Mouse (Mus musculus) gastrocnemius, postnatal 36 days (tissue): ENCODE measurements around the gene Mrpl12. TPM values are rescaled to one million over a fixed set of nuclear protein-coding genes. Genes with fewer than 3 reads are reported as not detected.
"Not testable (repeated sequence)": the region's sequence is repeated elsewhere in the genome, so short reads cannot be mapped to it uniquely, and the experiment has no call there.

Source experiments
- DNase-seq, 2 experiments: peaks; one replicate each; pipeline ENCODE4 v3.0.0; 2022
- intact Hi-C: fragments of 180-260 bp; cut with DNase I; formaldehyde crosslinking; loops from one replicate; pipeline ENCODE4 v1.15.1; 2025
- total RNA-seq, 2 experiments: library from RNA; stranded (reverse); gene quantifications; 2 replicates each; pipeline ENCODE4 v1.2.3; 2021

Mrpl12 gene
- total RNA-seq, 2 experiments from 2014 or later = 142 to 144 TPM

DNA sequence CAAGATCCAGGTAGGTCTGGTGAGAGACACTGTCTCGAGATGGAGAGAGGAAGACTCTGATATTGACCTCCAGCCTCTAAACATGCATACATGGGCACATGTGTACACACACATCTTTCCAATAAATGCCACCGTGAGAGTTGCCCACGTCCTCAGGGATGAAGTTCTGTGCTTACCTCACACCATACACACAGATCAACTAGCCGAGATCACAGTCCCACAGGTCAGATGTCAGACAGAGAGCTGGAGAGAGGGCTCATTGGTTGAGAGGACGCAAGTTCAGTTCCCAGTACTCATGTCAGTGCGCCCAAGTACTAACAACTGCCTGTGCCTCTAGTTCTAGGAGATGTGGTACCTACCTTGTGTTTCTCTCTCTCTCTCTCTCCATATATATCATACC is 16.6 kb downstream of the Mrpl12 start:
- intact Hi-C loops = no loop called here
- no peak for DNase-seq

DNA sequence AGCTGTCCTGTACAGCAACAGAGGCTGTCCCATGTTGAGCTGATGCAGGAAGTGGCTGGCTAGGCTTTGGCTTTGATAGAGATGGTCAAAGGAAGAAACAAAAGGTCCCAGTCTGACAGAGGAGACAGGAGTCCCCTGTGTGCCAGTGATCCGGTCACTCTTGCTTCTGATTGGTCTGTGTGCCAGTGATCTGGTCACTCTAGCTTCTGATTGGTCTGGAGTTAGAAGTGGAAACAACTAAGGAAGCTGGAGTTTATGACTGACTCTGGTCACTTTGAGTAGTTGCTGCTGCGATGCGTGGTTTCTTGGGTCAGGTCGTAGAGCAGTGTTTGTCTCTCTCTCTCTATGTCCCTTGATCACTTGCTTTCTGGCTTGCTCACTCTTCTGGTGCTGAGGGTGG is 17.3 kb downstream of the Mrpl12 start:
- intact Hi-C loops = no loop called here
- DNase-seq = no peak

DNA sequence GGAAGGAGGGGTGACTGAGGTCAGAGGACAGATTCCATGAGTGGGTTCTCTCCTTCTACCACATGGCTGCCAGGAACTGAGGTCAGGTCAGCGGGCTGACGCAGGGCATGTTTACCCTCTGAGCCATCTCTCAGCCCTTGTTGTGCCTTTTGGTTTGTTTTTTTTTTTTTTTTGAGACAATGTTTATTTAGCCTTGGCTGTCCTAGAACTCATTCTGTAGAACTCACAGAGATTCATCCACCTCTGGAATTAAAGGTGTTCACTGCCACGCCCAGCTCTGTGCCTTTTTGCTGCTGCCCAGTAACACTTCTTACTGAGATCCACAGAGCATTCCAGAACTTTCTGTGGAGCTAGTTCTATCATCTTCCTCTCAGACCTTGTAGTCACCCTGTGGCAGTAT is 21.2 kb downstream of the Mrpl12 start:
- no peak for DNase-seq
- intact Hi-C loops = no loop called here

DNA sequence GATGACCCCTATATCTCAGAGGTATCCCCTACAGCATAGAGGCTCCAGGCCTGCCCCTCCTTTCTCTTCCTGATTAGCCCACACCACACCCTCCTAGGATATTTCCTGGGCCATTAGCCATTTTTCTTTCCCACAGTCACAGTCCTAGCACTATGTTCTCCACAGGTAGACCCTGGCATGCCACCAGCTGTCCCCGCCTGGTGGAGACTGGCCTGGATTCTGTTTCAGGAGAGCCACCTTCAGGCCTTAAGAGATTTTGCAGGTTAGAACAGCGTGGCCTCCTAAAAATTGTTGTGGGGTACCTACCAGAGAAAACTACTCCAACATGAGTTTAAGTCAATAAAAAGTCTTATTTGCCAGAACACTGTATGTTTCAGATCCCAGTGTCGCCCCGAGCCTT is 22.5 kb downstream of the Mrpl12 start:
- intact Hi-C loops = no loop called here
- DNase-seq = no peak

DNA sequence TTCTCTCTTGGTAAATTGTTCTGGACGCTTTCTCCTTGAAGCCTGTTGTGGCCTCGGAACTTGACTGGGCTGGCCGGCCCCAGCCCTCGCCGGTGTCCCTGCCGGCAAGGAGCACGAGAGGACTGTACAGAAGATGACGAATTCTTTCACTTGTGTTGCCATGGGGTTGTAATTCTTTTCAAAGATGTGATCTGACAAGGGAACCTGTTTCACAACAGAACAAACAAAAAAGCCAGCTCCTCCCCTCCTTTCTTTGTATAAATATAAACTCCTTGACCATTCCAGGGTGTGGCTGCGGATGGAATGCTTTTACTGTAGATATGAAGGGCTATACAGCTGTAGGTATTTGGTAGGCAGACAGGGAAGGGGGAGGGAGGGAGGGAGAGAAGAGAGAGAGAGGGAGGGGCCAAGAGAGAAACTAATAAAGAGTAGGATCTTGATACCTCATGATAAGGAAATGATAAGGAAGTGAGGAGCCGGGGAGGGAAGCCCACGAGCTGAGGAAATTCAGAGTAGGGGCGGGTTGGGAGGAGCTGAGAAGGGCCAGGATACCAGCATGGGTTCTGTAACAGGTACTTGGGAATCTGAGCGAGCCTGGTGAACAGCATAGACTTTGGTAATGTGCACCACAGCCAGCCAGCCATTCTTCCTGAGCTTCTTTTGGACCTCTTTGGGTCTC is 23.3 kb downstream of the Mrpl12 start:
- intact Hi-C loops = no loop called here
- no peak for DNase-seq

DNA sequence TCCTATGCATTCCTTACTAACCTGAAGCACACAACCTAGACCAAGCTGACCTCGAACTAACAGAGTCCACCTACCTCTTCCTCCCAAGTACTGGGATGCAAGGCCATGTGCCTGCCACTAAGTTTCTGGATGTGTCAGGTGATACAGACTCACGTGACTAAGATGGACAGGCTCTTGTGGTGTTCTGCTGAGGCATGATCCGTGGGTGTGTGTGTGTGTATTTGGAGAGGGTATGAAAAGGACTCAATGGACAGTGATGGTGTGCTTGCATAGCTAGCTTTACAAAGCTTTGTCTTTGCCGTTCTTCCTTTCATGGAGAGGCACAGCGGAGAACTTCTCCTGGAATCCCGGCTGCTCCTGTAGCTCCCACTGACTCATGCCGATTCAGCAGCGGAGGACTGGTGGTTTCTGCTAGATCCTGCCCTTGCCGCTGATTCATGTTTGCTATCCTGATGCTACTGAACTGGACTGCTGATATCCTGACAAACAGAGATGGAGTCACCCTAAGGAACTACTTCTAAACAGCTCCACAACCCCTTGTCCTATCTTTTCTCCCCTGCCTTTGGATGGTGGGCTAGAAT is 24.0 kb downstream of the Mrpl12 start:
- no peak for DNase-seq
- intact Hi-C loops = no loop called here

DNA sequence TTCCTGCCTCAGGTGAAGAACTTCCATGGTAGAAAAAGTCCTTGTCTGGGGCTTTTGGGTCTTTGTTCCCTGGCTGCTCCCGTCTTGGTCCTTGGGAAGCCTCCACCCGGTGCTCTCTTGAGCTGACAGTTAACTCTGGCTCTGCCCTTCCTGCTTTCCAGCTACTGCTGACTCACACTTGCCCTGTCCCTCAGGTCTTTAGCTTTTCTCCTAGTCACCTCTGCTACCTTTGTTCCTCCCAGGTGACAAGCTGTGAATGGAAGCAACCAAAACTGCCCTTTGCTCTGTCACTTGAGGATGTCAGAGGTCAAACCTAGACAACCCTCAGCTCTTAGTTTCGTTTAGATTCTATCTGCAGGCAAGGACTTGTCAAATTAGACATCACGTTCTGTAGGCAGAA is 25.5 kb downstream of the Mrpl12 start:
- intact Hi-C loops = loop anchor here (5.0 kb wide), 1 partner anchor 182 kb away; no protein-coding TSS in a partner anchor
- no peak for DNase-seq

DNA sequence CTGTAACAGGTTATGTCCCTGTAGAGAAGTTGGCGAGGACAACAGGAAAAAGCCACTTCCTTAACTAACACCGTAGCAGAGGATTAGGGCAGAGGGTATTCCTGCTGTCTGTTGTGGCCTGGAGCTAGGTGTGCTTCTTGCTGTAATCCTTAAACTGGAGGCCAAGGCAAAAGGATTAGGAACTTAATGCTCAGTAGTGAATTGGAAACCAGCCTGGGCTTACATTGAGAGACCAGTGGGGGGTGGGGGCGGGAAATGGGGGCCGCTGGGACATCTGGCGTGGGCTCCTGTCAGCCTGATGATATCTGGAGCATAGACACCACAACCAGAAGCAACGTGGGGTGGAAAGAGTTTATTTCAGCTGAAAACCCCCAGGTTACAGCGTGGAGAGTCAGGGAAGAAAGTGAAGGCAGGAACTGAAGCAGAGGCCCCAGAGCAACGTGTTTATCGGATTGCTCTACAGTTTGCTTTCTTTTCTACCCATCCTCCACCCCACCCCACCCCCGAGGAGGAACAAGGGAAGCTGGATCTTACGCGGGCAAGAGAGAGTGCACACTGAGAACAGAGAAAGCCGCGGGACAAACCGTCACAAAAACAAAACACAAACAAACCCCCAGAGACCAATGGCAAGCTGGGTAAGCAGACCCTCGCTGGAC is 26.1 kb downstream of the Mrpl12 start:
- intact Hi-C loops = loop anchor here (5.0 kb wide), 1 partner anchor 182 kb away; no protein-coding TSS in a partner anchor
- DNase-seq = no peak

DNA sequence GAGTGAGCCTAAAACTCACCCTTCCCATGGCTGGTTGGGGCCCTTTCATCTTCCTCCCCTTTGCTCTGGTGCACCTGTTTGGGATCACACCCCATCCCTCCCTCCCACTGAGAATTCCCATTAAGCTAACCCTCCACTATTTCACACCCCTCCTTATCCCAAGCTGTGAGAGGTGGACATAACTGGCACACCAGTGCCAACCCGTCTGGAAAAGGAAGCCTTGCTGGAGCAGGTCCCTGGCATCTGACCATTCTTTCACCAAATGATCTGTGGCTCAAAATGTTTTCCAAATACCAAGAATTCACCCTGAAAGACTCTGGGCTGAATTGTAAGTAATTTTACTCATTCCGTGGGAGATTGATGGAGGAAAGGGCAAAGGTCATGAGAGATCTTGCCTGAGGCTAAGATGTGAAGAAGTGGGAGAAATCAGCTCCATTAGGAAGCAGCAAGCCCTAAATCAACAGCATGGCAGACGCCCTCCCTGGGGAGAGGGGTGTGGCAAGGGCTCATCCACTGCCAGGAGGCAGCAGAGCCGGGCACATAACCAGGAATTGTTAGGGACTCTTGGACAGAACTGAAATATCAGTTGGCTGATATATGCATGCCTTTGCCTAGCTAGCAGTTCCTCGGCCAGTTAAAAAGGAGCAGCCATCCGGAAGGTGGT is 28.5 kb downstream of the Mrpl12 start:
- no peak for DNase-seq
- intact Hi-C loops = loop anchor here (5.0 kb wide), 1 partner anchor 179 kb away; no protein-coding TSS in a partner anchor

DNA sequence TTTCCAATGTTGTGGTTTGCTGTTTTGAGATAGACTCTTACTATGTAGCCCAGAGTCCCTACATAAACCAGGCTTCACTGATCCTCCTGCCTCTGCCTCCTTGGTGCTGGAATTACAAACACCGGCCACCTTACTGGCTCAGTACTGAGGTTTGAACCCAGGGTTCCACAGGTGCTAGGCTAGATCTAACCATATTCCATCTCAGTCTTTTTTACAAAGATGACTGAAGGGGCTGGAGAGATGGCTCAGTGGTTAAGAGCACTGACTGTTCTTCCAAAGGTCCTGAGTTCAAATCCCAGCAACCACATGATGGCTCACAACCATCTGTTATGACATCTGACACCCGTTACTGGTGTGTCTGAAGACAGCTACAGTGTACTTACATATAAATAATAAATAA is 29.8 kb downstream of the Mrpl12 start:
- intact Hi-C loops = loop anchor here (5.0 kb wide), 1 partner anchor 178 kb away; no protein-coding TSS in a partner anchor
- not testable (repeated sequence) for DNase-seq

DNA sequence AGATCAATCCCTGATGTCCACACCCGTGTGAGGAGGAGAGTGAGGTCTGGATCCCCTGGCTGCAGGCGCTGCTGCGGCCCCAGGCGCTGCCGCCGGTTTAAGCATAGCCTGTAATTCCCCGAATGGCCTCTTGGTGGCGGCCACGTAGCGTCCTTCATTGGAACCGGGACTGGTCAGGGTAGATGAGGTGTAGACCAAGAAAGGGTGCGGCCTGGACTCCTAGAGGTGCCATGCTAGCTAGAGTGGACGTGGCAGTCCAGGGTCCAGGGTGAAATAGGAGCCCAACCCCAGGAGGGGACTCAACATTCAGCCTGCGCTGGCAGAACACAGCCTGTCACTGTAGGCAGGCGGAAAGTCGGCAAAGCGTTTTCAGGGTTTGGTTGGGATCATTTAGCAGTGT is 31.2 kb downstream of the Mrpl12 start:
- intact Hi-C loops = loop anchor here (1.0 to 2.0 kb wide), 3 partner anchors 21 to 97 kb away; no protein-coding TSS in a partner anchor
- peak; percentile 88 to 91 for DNase-seq

DNA sequence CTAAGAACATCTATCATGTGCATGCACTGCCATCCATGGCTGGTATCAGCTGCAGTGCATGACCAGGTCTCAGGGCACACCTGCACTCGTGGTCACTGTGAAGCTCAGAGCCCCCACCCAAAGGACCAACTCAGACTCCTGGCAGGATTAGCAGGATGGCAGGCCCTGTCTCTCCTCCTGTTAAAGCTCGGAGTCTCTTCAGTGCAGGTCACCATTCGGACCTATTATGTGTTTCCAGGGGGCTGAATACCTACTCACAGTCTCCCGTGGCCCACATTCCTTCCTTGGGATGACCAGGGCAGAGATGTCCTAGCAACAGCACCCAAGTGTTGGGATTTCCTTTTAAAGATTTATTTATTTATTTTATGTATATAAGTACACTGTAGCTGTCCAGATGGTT is 32.7 kb downstream of the Mrpl12 start:
- no peak for DNase-seq
- intact Hi-C loops = loop anchor here (2.0 kb wide), 1 partner anchor 20 kb away; no protein-coding TSS in a partner anchor

DNA sequence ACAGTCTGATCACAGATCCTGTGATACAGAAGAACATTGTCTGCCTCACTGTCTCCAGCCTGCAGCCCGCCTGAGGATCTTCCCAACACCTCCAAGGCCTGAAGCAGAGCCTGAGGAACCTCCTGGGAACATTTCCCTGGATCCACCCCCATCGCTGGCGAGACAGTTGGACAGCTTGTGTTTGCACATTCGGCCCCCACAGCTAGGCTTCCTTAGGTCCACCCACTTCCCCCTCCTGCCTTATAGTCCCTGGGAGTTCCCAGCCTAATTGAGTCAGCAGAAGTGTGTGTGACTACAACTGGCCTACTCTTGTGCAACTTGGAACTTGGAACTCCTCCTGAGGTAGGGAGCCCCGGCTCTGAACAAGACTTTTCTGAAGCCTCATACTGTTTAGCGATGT is 33.6 kb downstream of the Mrpl12 start:
- intact Hi-C loops = no loop called here
- DNase-seq = peak; percentile 63

DNA sequence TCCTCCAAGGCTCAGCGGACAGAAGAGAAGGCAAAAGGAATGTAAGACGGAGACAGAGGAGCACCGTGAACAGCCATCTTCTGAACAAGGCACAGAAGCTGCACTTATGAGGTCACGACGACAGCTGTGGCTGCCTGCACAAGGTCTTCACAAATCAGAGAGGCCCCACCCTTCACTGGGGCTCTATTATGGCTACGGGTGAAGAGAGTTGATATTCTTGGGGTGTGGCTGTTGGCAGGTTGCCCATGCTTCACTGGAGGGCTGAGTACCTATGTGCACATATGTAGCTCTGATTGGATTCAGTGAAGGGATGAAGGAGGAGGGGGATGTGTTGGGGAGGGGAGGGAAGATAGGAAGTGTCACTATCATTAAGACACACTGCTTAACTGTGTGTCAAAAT is 34.1 kb downstream of the Mrpl12 start:
- intact Hi-C loops = no loop called here

DNA sequence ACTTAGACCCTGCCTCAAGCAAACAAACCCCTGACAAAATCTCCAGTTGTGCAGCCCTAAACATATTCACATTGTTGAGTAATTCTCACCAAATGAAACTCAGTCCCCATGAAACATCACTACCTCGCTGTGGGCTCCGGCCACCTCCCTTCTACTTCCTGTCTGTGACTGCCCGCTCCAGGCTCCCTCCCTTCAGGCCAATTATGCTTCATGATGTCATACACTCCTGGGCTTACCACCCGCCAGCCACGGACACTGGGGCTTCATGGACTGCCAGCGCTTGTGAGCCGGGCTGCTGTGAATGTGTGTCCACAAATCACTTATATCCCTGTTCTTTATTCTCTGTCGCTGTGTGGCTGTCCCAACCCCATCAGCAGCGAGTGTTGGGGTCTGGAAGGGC is 35.3 kb downstream of the Mrpl12 start:
- peak; percentile 50 to 60 for DNase-seq
- intact Hi-C loops = loop anchor here (2.0 to 5.0 kb wide), 2 partner anchors 29 to 193 kb away; partner anchors contain the start of genes Cenpx, Lrrc45 and Mcrip1

More for the DNA sequence above, 34.1 kb downstream of the Mrpl12 start:
- DNase-seq = no peak

DNA sequence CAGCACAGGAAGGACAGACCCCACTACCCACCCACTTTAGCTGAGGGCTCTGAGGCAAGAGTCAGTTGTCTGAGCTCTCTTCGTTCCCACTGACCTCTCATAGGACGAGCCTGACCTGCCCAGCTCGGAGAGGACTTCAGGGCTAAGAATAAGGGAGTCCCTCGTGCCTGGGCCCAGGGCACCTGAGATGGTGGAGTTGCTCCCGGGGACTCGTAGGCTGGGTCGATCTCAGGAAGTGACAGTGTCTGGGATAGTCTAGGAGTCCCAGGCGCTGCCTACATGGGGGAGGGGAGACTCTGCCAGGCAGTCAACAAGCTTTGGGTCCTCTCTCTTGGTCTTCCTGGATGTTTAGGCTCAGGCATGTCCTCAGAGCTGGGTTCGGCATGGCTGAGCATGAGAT is 36.1 kb downstream of the Mrpl12 start:
- intact Hi-C loops = loop anchor here (2.0 to 5.0 kb wide), 2 partner anchors 28 to 192 kb away; partner anchors contain the start of genes Cenpx, Lrrc45 and Mcrip1
- DNase-seq = no peak

DNA sequence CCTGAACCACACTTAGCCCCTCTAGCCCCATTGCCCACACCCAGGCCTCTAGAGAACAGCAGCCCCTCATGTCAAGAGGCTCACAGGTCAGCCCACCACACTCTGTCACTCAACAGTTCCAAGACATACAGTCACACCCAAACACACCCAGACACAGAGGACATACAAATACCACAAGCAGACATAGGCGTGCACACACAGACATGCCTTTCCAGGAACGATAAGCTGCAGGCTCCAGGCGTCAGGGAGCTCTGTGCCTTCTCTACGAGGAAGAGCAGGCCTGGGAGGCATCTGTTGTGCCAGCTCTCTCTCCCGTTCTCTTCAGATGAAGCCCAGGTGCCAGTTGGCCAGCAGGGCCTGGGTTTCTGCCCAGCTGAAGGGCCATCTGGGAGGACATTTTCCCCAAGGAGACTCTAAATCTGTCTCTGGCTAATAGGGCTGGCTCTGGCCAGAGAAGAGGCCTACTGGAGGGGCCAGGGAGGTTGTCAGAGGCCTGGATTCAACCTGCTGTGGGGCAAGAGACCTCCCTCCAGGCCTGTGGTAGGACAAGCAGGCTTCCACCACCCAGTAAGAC is 36.6 kb downstream of the Mrpl12 start:
- intact Hi-C loops = loop anchor here (2.0 to 5.0 kb wide), 2 partner anchors 28 to 191 kb away; partner anchors contain the start of genes Cenpx, Lrrc45 and Mcrip1
- DNase-seq = peak; percentile 58 to 71

DNA sequence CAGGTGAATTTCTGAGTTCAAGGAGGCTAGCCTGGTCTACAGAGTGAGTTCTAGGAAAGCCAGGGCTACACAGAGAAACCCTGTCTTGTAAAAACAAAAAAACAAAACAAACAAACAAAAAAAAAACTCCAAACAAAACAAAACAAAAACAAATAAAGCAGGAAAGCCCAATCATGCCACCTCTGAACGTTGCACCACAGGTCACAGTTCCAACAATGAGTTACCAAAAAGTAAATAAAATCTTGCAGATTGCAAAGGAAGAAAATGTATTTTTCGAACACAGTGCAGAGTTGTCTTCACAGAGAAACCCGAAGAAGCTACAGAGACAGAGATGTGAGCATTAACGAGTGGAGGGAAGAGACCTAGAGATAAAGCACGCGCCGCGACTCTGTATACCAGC is 38.2 kb downstream of the Mrpl12 start:
- DNase-seq = no peak
- intact Hi-C loops = loop anchor here (5.0 kb wide), 1 partner anchor 190 kb away; the partner anchor contains the start of genes Cenpx and Lrrc45

DNA sequence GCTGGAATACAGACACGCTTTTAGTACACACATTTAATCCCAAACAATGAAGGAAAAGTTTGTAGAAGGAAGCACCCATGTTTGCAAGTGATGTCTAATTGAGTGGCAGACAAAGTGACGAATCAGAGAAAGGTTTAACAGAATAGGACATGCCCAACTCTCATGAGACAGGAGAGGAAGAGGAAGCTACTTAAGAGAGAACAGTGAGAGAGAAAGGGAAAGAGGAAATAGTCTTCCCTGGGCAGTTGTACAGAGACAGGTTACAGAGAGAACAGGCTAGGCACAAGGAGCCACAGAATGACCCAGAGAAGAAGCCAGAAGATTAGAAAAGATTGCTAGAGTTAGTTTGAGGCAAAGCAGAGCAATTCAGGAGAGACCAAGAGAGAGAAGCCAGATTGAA is 41.5 kb downstream of the Mrpl12 start:
- DNase-seq = no peak
- intact Hi-C loops = no loop called here

DNA sequence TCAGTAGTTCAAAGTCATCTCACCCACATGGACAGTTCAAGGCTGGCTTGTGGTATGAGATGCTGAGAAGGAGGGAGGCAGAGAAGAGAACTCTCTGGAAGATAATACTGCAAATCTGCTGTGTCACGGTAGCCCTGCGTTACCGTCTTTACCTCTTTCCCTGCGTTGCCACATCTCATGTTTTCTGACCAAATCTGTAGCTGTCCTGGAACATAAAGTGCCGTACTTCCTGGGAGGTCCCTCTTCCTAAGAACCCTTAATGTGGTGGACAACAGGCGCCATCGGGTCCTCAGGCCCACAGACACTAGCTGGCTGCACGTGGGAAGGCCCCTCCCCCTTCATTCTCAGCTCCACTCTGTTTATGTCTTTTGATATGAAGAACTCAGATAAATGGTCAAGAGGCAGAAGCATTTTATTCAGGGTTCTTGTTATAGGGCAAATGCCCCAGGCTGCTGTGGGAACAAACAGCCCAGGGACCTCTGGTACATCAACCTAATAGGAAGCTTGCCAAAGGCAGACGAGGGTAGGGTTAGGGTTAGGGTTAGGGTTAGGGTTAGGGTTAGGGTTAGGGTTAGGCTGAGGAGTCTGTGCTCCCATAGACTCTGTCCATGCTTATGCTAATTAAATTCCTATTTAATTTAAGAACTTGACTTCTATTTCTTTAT is 43.4 kb downstream of the Mrpl12 start:
- DNase-seq = no peak
- intact Hi-C loops = no loop called here
